Mouse (Mus musculus) CH12.LX (cell line): ENCODE measurements around the gene Gsta2.
"Not testable (repeated sequence)": the region's sequence is repeated elsewhere in the genome, so short reads cannot be mapped to it uniquely, and the experiment has no call there.

ENCODE experiments used
- CTCF ChIP-seq, 2 experiments: IDR thresholded peaks in 1 of 2; conservative IDR thresholded peaks in 1 of 2; 2 replicates each; pipeline ENCODE4 v1.5.1; 2011 to 2012; ENCODE audit warnings: low read depth in 2 of 2, low read length in 2 of 2, improper control_type of control experiment in 1 of 2, inconsistent platforms in 1 of 2, mild to moderate bottlenecking in 1 of 2, moderate library complexity in 1 of 2
- JUN ChIP-seq: IDR thresholded peaks from 2 replicates; pipeline ENCODE4 v1.6.1; 2011; ENCODE audit warnings: low read depth, mild to moderate bottlenecking, low read length, improper control_type of control experiment, moderate library complexity; ENCODE audit not compliant: insufficient read depth
- MEF2A ChIP-seq: IDR thresholded peaks from 2 replicates; pipeline ENCODE4 v1.6.1; 2014; ENCODE audit warnings: low read depth, mild to moderate bottlenecking, inconsistent platforms, low read length, improper control_type of control experiment, borderline replicate concordance
- USF1 ChIP-seq: IDR thresholded peaks from 2 replicates; pipeline ENCODE4 v1.6.1; 2014; ENCODE audit warnings: low read depth, mild to moderate bottlenecking, inconsistent platforms, low read length, improper control_type of control experiment

GRCm38 (mm10) chr9:78308122-78308521, 47.5 kb downstream of the Gsta2 start:
- TF ChIP-seq CTCF (conservative IDR thresholded peaks at IDR 0.05 in 1 of 2, IDR thresholded peaks at IDR 0.05 in 1 of 2; ENCODE audit: low read depth in 2 of 2, low read length in 2 of 2); MEF2A; JUN; USF1: not testable (repeated sequence)
